Mouse (Mus musculus): ENCODE measurements around the gene Btg1.
A peak's percentile ranks its signal among the peaks of the same experiment; 100 is the strongest.

DNA sequence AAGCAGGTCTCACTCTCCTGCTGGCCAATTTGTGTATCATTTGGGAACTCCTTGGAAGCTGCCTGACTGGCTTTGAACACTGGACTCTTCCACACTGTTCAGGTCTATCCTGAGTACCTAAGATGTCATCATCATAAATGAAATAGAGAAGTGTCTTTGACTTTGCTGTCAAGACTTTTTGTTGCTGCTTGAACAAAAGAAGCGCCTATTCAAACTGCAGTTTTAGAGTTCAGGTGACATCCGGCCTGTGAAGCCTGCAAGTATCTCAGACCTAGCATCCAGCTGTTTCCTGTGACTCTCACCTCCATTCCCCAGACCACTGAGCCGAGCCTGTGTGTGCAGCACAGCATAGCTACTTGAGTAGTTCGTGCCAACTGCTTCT is 4.1 kb downstream of the Btg1 start:
- TF ChIP-seq CTCF (IDR thresholded peaks at IDR 0.05; ENCODE audit: extremely low read depth, insufficient read depth, insufficient read length, insufficient replicate concordance) (no peak), POLR2A (IDR thresholded peaks at IDR 0.05; ENCODE audit: low read depth, low read length) (peak; percentile 26)
